Mouse (Mus musculus) testis, adult 2 months (tissue): Measurements from ENCODE around the gene Dnase1l3.

Experiments used
- CTCF ChIP-seq: fragments of 200-500 bp; IDR thresholded peaks from 2 replicates; pipeline ENCODE4 v1.5.1; 2012; ENCODE audit warnings: low read depth, mild to moderate bottlenecking, inconsistent platforms, low read length, moderate library complexity; ENCODE audit not compliant: control insufficient read depth, insufficient read depth, insufficient replicate concordance
- POLR2A ChIP-seq: fragments of 200-500 bp; IDR thresholded peaks from 2 replicates; pipeline ENCODE4 v1.6.1; 2012; ENCODE audit warnings: low read depth, mild to moderate bottlenecking, inconsistent platforms, low read length, moderate library complexity; ENCODE audit not compliant: control insufficient read depth

- TF ChIP-seq CTCF = no peak
- TF ChIP-seq POLR2A = no peak
Observed at GRCm38 (mm10) chr14:7957049-7957448, 37.3 kb downstream of the Dnase1l3 start, which contains the start of gene Gm45521.
